Mouse (Mus musculus): ENCODE results near the gene Lamp1.
A peak's percentile ranks its signal among the peaks of the same experiment; 100 is the strongest.

Lamp1 gene

GRCm38 (mm10) chr8:13158718-13159376 lies at the start of gene Lamp1:
Gene Lamp1 (plus strand): TSS chr8:13159161.
- DNase-seq (ENCODE audit: low read depth, low spot score), result peak; percentile 100

- DNase-seq (ENCODE audit: low read depth, low spot score), result no peak
Observed at GRCm38 (mm10) chr8:13109416-13109960, 49.5 kb upstream of the Lamp1 start.

GRCm38 (mm10) chr8:13111917-13112316 lies 47.0 kb upstream of the Lamp1 start:
- no peak for DNase-seq (ENCODE audit: low read depth, low spot score)

GRCm38 (mm10) chr8:13113232-13113631 lies 45.7 kb upstream of the Lamp1 start:
- DNase-seq (ENCODE audit: low read depth, low spot score), result no peak

GRCm38 (mm10) chr8:13117096-13117495 lies 41.9 kb upstream of the Lamp1 start:
- no peak for DNase-seq (ENCODE audit: low read depth, low spot score)

- DNase-seq (ENCODE audit: low read depth, low spot score), result no peak
Observed at GRCm38 (mm10) chr8:13118516-13118915, 40.4 kb upstream of the Lamp1 start.

GRCm38 (mm10) chr8:13120882-13121665 lies 37.9 kb upstream of the Lamp1 start:
- no peak for DNase-seq (ENCODE audit: low read depth, low spot score)

GRCm38 (mm10) chr8:13122887-13123421 lies 36.0 kb upstream of the Lamp1 start:
- DNase-seq (ENCODE audit: low read depth, low spot score), result no peak

GRCm38 (mm10) chr8:13124897-13125296 lies 34.1 kb upstream of the Lamp1 start:
- DNase-seq (ENCODE audit: low read depth, low spot score), result no peak

GRCm38 (mm10) chr8:13132220-13132619 lies 26.7 kb upstream of the Lamp1 start:
- peak; percentile 55 for DNase-seq (ENCODE audit: low read depth, low spot score)

- no peak for DNase-seq (ENCODE audit: low read depth, low spot score)
Observed at GRCm38 (mm10) chr8:13139641-13140182, 19.2 kb upstream of the Lamp1 start.

GRCm38 (mm10) chr8:13141681-13142080 lies 17.3 kb upstream of the Lamp1 start:
- no peak for DNase-seq (ENCODE audit: low read depth, low spot score)

- no peak for DNase-seq (ENCODE audit: low read depth, low spot score)
Observed at GRCm38 (mm10) chr8:13148476-13148875, 10.5 kb upstream of the Lamp1 start.

- no peak for DNase-seq (ENCODE audit: low read depth, low spot score)
Observed at GRCm38 (mm10) chr8:13149287-13149686, 9.7 kb upstream of the Lamp1 start.

- no peak for DNase-seq (ENCODE audit: low read depth, low spot score)
Observed at GRCm38 (mm10) chr8:13149866-13150265, 9.1 kb upstream of the Lamp1 start.

GRCm38 (mm10) chr8:13150929-13151328 lies 8.0 kb upstream of the Lamp1 start:
- DNase-seq (ENCODE audit: low read depth, low spot score), result no peak

- no peak for DNase-seq (ENCODE audit: low read depth, low spot score)
Observed at GRCm38 (mm10) chr8:13154099-13154498, 4.9 kb upstream of the Lamp1 start.

GRCm38 (mm10) chr8:13155358-13155757 lies 3.6 kb upstream of the Lamp1 start:
- no peak for DNase-seq (ENCODE audit: low read depth, low spot score)

- no peak for DNase-seq (ENCODE audit: low read depth, low spot score)
Observed at GRCm38 (mm10) chr8:13156327-13157097, 2.4 kb upstream of the Lamp1 start.

GRCm38 (mm10) chr8:13159377-13159881 lies 468 bp downstream of the Lamp1 start:
- DNase-seq (ENCODE audit: low read depth, low spot score), result no peak

GRCm38 (mm10) chr8:13160691-13161090 lies 1.7 kb downstream of the Lamp1 start:
- DNase-seq (ENCODE audit: low read depth, low spot score), result no peak

Measured in forelimb bud, embryonic 11.5 days (tissue).